Mouse (Mus musculus) testis, adult 2 months (tissue): Measurements from ENCODE around the gene Ralgapa2. TPM values are rescaled to one million over a fixed set of nuclear protein-coding genes. Genes with fewer than 3 reads are reported as not detected.

Experiments used
- H3K27ac ChIP-seq: fragments of 200-500 bp; 2 replicates; pipeline ENCODE4 v1.5.1; 2012; ENCODE audit warnings: low read depth, low read length; ENCODE audit not compliant: control insufficient read depth, insufficient read depth
- H3K27me3 ChIP-seq: fragments of 200-500 bp; 2 replicates; pipeline ENCODE4 v1.6.1; 2012; ENCODE audit warnings: mild to moderate bottlenecking, low read length, moderate library complexity; ENCODE audit not compliant: control insufficient read depth, insufficient read depth
- H3K36me3 ChIP-seq: fragments of 200-500 bp; 2 replicates; pipeline ENCODE4 v1.6.1; 2012; ENCODE audit warnings: mild to moderate bottlenecking, low read length; ENCODE audit not compliant: control insufficient read depth, insufficient read depth
- H3K4me1 ChIP-seq: fragments of 200-500 bp; 2 replicates; pipeline ENCODE4 v1.6.1; 2012; ENCODE audit warnings: low read length; ENCODE audit not compliant: control insufficient read depth, insufficient read depth
- H3K4me3 ChIP-seq: fragments of 200-500 bp; 2 replicates; pipeline ENCODE4 v1.5.1; 2012; ENCODE audit warnings: low read depth, mild to moderate bottlenecking, low read length, moderate library complexity, mixed read lengths; ENCODE audit not compliant: control insufficient read depth
- CTCF ChIP-seq: fragments of 200-500 bp; IDR thresholded peaks from 2 replicates; pipeline ENCODE4 v1.5.1; 2012; ENCODE audit warnings: low read depth, mild to moderate bottlenecking, inconsistent platforms, low read length, moderate library complexity; ENCODE audit not compliant: control insufficient read depth, insufficient read depth, insufficient replicate concordance
- POLR2A ChIP-seq: fragments of 200-500 bp; IDR thresholded peaks from 2 replicates; pipeline ENCODE4 v1.6.1; 2012; ENCODE audit warnings: low read depth, mild to moderate bottlenecking, inconsistent platforms, low read length, moderate library complexity; ENCODE audit not compliant: control insufficient read depth
- polyA plus RNA-seq: library from polyadenylated mRNA; depleted of rRNA; stranded (reverse); fragments of >200 nt; gene quantifications from 2 replicates; pipeline ENCODE4 v1.2.3, GENCODE M21; 2012

Gene Ralgapa2
- polyA plus RNA-seq, 1 experiment, result 8.8 TPM

- Histone ChIP-seq H3K27me3 (no peaks in the 10 kb centered on the region), H3K27ac (no peak overlapping the region), H3K36me3 (no peaks in the 10 kb centered on the region), H3K4me3 (no peak overlapping the region), H3K4me1 (no peaks in the 10 kb centered on the region)
- no peak for TF ChIP-seq CTCF
Observed at GRCm38 (mm10) chr2:146412733-146413132, 99.4 kb downstream of the Ralgapa2 start.

GRCm38 (mm10) chr2:146411904-146412303 lies 100.2 kb downstream of the Ralgapa2 start:
- no peaks in the 10 kb centered on the region for H3K4me1 ChIP-seq
- H3K27ac ChIP-seq, result no peak overlapping the region
- TF ChIP-seq POLR2A, result no peak
- no peak for TF ChIP-seq CTCF

GRCm38 (mm10) chr2:146407078-146407477 lies 105.1 kb downstream of the Ralgapa2 start:
- no peak overlapping the region for H3K27ac ChIP-seq
- no peak overlapping the region for H3K4me3 ChIP-seq
- H3K27me3 ChIP-seq, result no peaks in the 10 kb centered on the region
- no peaks in the 10 kb centered on the region for H3K36me3 ChIP-seq
- no peaks in the 10 kb centered on the region for H3K4me1 ChIP-seq
- TF ChIP-seq CTCF (no peak), POLR2A (no peak)

More at GRCm38 (mm10) chr2:146411904-146412303, 100.2 kb downstream of the Ralgapa2 start:
- no peaks in the 10 kb centered on the region for H3K36me3 ChIP-seq
- H3K4me3 ChIP-seq, result no peak overlapping the region
- no peaks in the 10 kb centered on the region for H3K27me3 ChIP-seq

GRCm38 (mm10) chr2:146401588-146401987 lies 110.6 kb downstream of the Ralgapa2 start:
- H3K4me1 ChIP-seq, result no peaks in the 10 kb centered on the region
- TF ChIP-seq CTCF, result no peak
- no peak for TF ChIP-seq POLR2A
- no peak overlapping the region for H3K4me3 ChIP-seq
- H3K27me3 ChIP-seq, result no peaks in the 10 kb centered on the region
- H3K27ac ChIP-seq, result no peak overlapping the region
- no peaks in the 10 kb centered on the region for H3K36me3 ChIP-seq

GRCm38 (mm10) chr2:146400738-146401137 lies 111.4 kb downstream of the Ralgapa2 start:
- Histone ChIP-seq H3K36me3 (no peaks in the 10 kb centered on the region), H3K27ac (no peak overlapping the region), H3K27me3 (no peaks in the 10 kb centered on the region), H3K4me3 (no peak overlapping the region), H3K4me1 (no peaks in the 10 kb centered on the region)
- TF ChIP-seq CTCF (no peak), POLR2A (no peak)

GRCm38 (mm10) chr2:146398211-146398865 lies 113.8 kb downstream of the Ralgapa2 start:
- H3K4me1 ChIP-seq, result no peaks in the 10 kb centered on the region
- no peaks in the 10 kb centered on the region for H3K36me3 ChIP-seq

GRCm38 (mm10) chr2:146387211-146387610 lies 124.9 kb downstream of the Ralgapa2 start:
- Histone ChIP-seq H3K4me1 (no peaks in the 10 kb centered on the region), H3K4me3 (no peak overlapping the region), H3K27ac (no peak overlapping the region), H3K27me3 (no peaks in the 10 kb centered on the region), H3K36me3 (peaks cover 1% of the 10 kb centered on the region; the same call in 1 of the 2 replicates)
- TF ChIP-seq POLR2A, result no peak

More at GRCm38 (mm10) chr2:146398211-146398865, 113.8 kb downstream of the Ralgapa2 start:
- H3K4me3 ChIP-seq, result no peak overlapping the region
- H3K27ac ChIP-seq, result no peak overlapping the region
- TF ChIP-seq POLR2A, result no peak
- TF ChIP-seq CTCF, result no peak
- H3K27me3 ChIP-seq, result no peaks in the 10 kb centered on the region
